Mouse (Mus musculus): ENCODE measurements around the gene Tmem38b. TPM values are rescaled to one million over a fixed set of nuclear protein-coding genes. Genes with fewer than 3 reads are reported as not detected.

Tmem38b gene
- 8.0 and 9.4 TPM in 2 replicates for polyA plus RNA-seq (2014; fragmentation: Nextera tagmentation; extraction: Ambion mirVana)

DNA sequence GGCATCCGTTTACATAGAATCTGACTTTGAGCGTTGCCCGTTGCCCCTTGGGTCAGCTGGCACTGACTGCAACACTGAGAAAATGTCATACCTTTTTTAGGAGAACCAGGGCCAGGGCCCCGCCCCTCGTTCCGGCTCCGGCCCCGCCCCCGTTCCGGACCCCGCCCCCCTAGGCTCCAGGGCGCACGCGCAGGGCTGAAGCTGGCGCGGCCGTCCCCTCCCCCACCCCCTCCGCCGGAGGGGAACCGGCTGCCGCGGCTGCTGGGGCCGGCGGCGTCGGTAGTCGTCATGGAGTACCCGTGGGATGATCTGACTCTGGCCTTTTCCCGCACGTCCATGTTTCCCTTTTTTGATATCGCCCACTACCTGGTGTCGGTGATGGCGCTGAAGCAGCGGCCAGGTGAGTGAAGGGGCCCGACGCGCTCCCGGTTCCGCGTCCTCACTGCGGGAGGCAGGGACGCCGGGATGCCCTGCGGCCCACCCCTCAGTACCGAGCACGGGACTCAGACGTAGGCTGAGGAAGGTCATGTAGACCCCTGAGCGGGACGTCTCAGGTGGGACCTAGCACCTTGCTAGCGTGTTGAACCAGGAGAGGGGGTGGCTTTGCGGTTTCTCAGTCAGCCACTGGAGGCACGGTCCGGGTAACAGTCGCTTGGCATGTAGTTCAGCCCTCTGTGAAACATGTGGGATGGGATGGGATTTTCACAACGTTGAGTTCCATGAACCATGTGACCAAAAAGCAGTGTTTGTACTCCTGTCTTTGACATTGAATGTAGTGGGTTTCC lies at the start of gene Tmem38b:
TSS of gene Tmem38b (plus strand) at position 225 of the 785 bp plus-strand sequence.
- ATAC-seq (ENCODE audit: insufficient read depth) (peak; percentile 84), DNase-seq (peak; percentile 82)
- H3K27me3 ChIP-seq (ENCODE audit: insufficient read depth, low read length): no peaks in the 10 kb centered on the region
- H3K4me3 ChIP-seq (ENCODE audit: low read depth, low read length): peak within 1 kb of the TSS; percentile 88
- no peaks in the 10 kb centered on the region for H3K9me3 ChIP-seq (ENCODE audit: low read depth, low read length)
- WGBS: under 1% methylated on average over 55 of the region's 55 CpGs
- H3K4me2 ChIP-seq: peak within 1 kb of the TSS; percentile 70
- peak; percentile 57 for TF ChIP-seq CTCF (IDR thresholded peaks at IDR 0.05; ENCODE audit: low read depth)
- H3K9ac ChIP-seq: peak within 1 kb of the TSS; percentile 69
- 0 out of 2 replicates have a peak, but pooled peaks cover 2% of the 10 kb centered on the region for H3K4me1 ChIP-seq (ENCODE audit: insufficient read depth)
- no peaks in the 10 kb centered on the region for H3K36me3 ChIP-seq (ENCODE audit: insufficient read depth)
- H3K27ac ChIP-seq (ENCODE audit: low read depth): peak within 1 kb of the TSS; percentile 56; the same call in 1 of the 2 replicates

DNA sequence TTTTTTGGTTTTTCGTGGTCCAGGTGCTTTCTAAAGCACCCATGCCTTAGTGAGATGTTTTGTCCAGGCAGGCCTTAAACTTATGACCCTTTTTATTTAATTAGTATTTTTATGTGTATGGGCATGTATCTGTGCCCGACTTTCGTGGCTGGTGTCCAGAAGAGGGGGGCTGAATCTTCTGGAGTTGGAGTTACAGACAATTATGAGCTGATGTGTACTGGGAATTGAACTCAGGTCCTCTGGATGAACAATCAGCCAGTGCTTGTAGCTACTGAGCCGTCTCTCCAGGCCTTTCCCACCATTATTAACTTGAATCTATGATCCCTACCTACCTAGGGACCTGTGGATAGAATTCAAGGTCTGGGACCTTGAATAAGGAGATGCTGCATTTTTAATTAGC lies 44.4 kb upstream of the Tmem38b start:
- no peak overlapping the region for H3K9ac ChIP-seq
- ATAC-seq (ENCODE audit: insufficient read depth): no peak
- H3K27me3 ChIP-seq (ENCODE audit: insufficient read depth, low read length): peaks cover 15% of the 10 kb centered on the region
- H3K9me3 ChIP-seq (ENCODE audit: low read depth, low read length): no peaks in the 10 kb centered on the region
- H3K4me3 ChIP-seq (ENCODE audit: low read depth, low read length): no peak overlapping the region
- H3K4me1 ChIP-seq (ENCODE audit: insufficient read depth): no peaks in the 10 kb centered on the region; the same call in 1 of the 2 replicates
- TF ChIP-seq CTCF (IDR thresholded peaks at IDR 0.05; ENCODE audit: low read depth): no peak
- 69% methylated on average over 4 of the region's 4 CpGs for WGBS
- no peak overlapping the region for H3K4me2 ChIP-seq
- no peaks in the 10 kb centered on the region for H3K36me3 ChIP-seq (ENCODE audit: insufficient read depth)
- H3K27ac ChIP-seq (ENCODE audit: low read depth): no peak overlapping the region
- DNase-seq: no peak

DNA sequence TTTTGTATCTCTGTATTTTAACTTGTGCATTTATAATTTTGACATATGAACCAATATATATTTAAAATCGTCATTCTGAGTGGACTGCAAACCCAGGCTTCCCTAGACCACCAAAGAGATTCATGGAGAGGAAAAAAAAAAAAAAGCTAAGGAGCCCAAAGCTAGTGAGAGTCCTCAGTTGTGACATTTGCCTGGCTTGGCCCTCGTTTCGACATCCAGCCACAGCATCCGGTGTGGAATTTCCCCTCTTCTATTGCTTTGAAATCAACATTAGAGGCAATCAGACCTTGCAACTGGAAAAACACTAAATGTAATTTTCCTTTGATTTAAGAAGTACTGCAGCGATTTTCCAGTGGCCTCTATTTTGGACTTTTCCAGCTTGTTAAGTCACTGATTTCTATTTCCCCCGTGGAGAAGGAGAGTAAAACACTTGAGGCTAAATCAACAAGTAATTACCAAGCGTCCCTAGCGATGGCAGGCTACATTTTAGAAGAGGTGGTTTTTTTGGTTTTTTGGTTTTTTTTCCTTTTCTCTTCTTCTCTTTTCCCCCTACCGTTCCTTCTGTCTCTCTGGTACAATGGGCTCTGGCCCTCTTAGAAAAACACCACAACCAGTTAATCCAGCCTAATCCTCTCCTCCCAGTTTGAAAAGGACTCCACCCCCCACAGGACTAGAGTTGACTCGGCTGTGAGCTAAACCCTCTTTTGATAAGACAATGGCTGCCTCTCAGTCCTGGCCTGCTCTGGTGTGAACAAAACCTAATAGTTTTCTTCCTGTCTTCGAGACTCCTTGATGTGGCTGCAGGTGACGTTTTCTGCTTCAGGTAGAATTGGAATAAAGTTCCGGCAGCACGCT lies 43.4 kb upstream of the Tmem38b start:
- Histone ChIP-seq H3K9me3 (ENCODE audit: low read depth, low read length) (no peaks in the 10 kb centered on the region), H3K9ac (no peak overlapping the region), H3K27ac (ENCODE audit: low read depth) (no peak overlapping the region), H3K4me2 (no peak overlapping the region), H3K4me3 (ENCODE audit: low read depth, low read length) (no peak overlapping the region), H3K27me3 (ENCODE audit: insufficient read depth, low read length) (peaks cover 9% of the 10 kb centered on the region), H3K4me1 (ENCODE audit: insufficient read depth) (no peaks in the 10 kb centered on the region; the same call in 1 of the 2 replicates), H3K36me3 (ENCODE audit: insufficient read depth) (no peaks in the 10 kb centered on the region)
- WGBS: 29% methylated on average over 14 of the region's 14 CpGs
- TF ChIP-seq CTCF (IDR thresholded peaks at IDR 0.05; ENCODE audit: low read depth): no peak
- ATAC-seq (ENCODE audit: insufficient read depth) (no peak), DNase-seq (no peak)

DNA sequence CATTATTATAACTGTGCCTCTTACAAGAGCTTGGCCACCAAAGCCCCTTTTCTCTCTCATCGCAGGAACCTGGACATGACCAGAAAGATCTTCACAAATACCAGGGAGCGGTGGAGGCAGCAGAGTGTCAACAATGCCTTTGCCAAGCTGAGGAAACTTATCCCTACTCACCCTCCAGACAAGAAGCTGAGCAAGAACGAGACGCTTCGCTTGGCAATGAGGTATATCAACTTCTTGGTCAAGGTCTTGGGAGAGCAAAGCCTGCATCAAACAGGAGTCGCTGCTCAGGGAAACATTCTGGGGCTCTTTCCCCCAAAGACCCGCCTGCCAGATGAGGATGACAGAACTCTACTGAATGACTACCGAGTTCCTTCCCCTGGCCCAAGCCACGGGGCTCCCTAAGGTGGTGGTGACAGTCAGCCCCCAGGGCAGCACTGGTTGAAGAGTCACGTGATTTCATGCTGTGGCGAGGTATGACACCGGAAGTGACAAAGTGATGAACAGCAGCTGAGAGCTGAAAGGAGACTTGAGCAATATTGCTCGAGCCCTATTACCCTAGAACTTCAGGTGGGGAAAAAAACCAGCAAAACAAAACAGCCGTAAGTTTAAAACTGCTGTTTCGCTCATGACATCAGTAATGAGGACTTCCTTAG lies 40.0 kb upstream of the Tmem38b start:
- Histone ChIP-seq H3K9ac (no peak overlapping the region), H3K4me2 (no peak overlapping the region), H3K9me3 (ENCODE audit: low read depth, low read length) (no peaks in the 10 kb centered on the region), H3K27me3 (ENCODE audit: insufficient read depth, low read length) (no peaks in the 10 kb centered on the region), H3K27ac (ENCODE audit: low read depth) (no peak overlapping the region), H3K36me3 (ENCODE audit: insufficient read depth) (no peaks in the 10 kb centered on the region), H3K4me1 (ENCODE audit: insufficient read depth) (no peaks in the 10 kb centered on the region), H3K4me3 (ENCODE audit: low read depth, low read length) (no peak overlapping the region)
- TF ChIP-seq CTCF (IDR thresholded peaks at IDR 0.05; ENCODE audit: low read depth): no peak
- DNase-seq (no peak), ATAC-seq (ENCODE audit: insufficient read depth) (no peak)
- WGBS: 74% methylated on average over 15 of the region's 15 CpGs

DNA sequence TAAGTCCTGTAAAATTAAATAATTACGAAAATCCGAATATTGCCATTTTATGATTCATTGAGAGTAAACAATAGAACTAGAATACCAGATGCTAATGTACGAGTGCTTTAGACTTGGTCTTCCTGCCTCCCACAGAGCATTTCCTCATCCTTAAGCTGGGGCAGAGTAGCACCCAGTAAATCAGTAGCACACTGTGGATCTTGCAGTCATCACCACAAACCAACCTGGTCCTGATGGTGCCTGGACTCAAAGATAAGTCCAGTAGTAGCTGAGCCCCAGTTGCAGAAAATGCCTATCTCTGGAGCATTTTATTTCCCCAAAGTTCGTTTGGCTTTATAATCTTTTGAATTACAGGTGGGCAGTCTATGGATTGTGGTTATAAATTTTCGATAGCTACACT lies 39.0 kb upstream of the Tmem38b start:
- 70% methylated on average over 5 of the region's 5 CpGs for WGBS
- no peaks in the 10 kb centered on the region for H3K36me3 ChIP-seq (ENCODE audit: insufficient read depth)
- no peak for DNase-seq
- no peak overlapping the region for H3K4me3 ChIP-seq (ENCODE audit: low read depth, low read length)
- H3K27me3 ChIP-seq (ENCODE audit: insufficient read depth, low read length): no peaks in the 10 kb centered on the region
- no peak for ATAC-seq (ENCODE audit: insufficient read depth)
- H3K4me2 ChIP-seq: no peak overlapping the region
- no peak overlapping the region for H3K9ac ChIP-seq
- H3K9me3 ChIP-seq (ENCODE audit: low read depth, low read length): no peaks in the 10 kb centered on the region
- H3K27ac ChIP-seq (ENCODE audit: low read depth): no peak overlapping the region
- no peak for TF ChIP-seq CTCF (IDR thresholded peaks at IDR 0.05; ENCODE audit: low read depth)
- no peaks in the 10 kb centered on the region for H3K4me1 ChIP-seq (ENCODE audit: insufficient read depth)

DNA sequence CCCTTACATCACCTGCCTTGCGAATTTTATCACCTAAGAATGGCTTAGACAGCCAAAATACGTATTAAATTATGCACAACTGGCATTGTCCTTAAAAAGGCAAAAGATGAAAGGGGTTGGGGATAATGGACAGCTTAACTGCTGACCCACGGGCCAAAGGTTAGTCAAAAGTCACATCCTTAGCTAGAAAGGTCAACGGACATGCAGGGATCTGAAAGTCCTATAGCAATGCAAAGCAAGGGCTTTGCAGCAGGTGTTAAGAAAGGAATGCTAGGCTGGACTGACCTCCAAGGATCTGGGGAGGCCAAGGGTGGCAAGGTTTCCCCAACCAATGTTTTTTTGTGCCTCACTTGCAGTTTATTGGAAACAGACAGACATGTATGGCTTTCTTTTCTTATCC lies 36.5 kb upstream of the Tmem38b start:
- no peaks in the 10 kb centered on the region for H3K9me3 ChIP-seq (ENCODE audit: low read depth, low read length)
- ATAC-seq (ENCODE audit: insufficient read depth): no peak
- H3K4me1 ChIP-seq (ENCODE audit: insufficient read depth): no peaks in the 10 kb centered on the region
- no peak overlapping the region for H3K9ac ChIP-seq
- H3K4me2 ChIP-seq: no peak overlapping the region
- TF ChIP-seq CTCF (IDR thresholded peaks at IDR 0.05; ENCODE audit: low read depth): no peak
- no peaks in the 10 kb centered on the region for H3K27me3 ChIP-seq (ENCODE audit: insufficient read depth, low read length)
- H3K36me3 ChIP-seq (ENCODE audit: insufficient read depth): no peaks in the 10 kb centered on the region
- no peak overlapping the region for H3K4me3 ChIP-seq (ENCODE audit: low read depth, low read length)
- 32% methylated on average over 4 of the region's 4 CpGs for WGBS
- DNase-seq: no peak
- H3K27ac ChIP-seq (ENCODE audit: low read depth): no peak overlapping the region

Measured in lung, embryonic 14.5 days (tissue).